Mouse (Mus musculus) kidney, adult 11 months (tissue): ENCODE measurements at regions not wholly inside any gene's neighbourhood (a gene's known extent, or its start where the extent isn't known, plus 50 kb on each side); places are given as distances from the start of the nearest gene placed in this dataset.
A peak's percentile ranks its signal among the peaks of the same experiment; 100 is the strongest.
"Not testable (repeated sequence)": the region's sequence is repeated elsewhere in the genome, so short reads cannot be mapped to it uniquely, and the experiment has no call there.

Source experiments
- DNase-seq: peaks from one replicate; pipeline ENCODE4 v3.0.0; 2022

DNA sequence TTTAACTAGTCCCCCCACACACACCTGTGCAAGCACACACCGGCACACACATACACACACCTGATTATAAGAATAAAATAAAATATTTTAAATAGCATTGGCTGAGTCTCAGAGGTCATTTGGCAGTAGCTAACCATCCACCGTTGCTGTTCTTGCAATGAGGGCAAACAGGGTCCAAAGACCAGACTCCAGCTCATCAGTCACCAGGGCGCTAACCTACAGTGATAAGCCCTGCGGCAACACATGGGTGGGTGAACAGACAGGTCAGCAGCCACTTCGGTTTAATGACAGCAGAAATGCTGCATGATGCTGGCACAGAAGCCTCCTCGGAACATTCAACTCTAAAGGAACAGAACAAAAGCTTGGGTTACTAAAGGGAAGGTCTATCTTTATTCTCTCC, 54.9 kb downstream of the Tas2r134 start:
- peak; percentile 35 for DNase-seq

DNA sequence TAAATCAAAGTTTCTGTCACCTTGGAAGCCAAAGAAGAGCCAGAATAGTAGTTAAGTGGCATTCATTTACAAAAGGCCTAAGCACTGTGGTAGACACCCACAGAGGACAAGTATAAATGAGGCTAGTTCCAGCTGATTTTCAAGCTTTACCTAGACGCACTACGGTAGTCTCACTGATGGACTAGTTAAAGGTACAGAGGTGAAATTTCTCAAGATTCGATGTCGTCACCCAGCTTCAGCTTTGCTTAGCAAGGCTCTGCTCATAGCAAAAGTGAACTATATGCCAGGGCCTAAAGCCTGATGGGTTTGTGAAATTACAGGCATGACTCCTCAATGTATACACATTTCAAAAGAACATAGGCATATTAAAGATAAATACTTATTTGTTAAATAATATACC, 55.4 kb downstream of the Tas2r134 start:
- DNase-seq = no peak

DNA sequence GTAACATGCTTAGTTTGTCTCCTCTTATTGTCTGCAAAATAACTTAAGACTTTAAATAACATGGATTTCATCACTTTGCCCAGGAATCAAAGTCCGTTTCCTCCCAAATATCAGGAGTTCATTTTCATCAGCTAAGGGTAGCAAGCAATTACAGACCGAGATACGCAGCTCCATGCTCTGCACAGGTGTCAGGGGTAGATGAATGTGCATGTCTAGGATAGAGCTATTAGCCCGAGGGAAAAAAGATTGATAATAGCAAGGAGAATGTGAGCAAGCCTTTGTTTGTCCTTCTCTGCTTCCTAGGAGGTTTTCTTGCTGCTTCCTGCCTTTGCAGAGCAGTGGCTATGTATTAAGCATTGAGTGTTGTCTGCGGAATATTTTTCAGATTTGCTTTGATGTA, 77.8 kb downstream of the Tas2r134 start:
- no peak for DNase-seq

DNA sequence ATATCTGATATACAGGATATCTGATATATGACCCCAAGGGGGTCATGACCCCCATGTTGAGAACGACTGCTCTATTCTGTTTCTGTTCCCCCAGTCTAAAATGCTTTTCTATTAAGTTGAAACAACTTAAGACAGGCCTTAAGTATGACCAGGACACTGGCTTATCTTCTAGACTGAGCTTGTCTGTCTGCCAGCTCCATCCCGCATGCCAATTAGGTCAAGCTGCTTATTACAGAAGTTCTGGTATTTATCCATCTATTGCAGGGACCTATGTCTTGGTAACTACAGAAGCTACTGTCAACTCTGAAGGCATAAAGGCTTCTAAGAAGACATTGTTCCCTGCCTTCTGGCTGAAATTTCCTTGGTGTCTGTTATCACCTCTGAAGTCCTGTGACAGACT, 81.4 kb downstream of the Tas2r134 start:
- no peak for DNase-seq

DNA sequence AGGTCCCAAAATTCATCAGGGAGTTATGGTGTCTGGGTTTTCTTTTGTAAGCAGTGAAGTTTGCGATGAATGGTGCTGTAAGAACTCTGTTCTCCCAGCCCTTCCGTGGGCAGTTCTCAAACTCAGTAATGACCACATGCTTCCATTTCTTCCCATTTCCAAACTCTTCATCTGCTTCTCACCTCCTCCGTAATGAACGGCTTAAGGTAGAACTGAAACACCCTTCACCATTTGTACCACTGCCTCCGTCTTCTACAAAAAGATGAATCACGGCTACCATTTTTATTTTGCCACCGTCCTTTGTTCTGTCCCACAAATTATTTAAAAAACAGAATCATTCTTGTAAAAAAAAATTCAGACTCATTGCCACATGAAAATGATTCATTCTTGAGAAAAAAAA, 85.3 kb downstream of the Tas2r134 start:
- no peak for DNase-seq

DNA sequence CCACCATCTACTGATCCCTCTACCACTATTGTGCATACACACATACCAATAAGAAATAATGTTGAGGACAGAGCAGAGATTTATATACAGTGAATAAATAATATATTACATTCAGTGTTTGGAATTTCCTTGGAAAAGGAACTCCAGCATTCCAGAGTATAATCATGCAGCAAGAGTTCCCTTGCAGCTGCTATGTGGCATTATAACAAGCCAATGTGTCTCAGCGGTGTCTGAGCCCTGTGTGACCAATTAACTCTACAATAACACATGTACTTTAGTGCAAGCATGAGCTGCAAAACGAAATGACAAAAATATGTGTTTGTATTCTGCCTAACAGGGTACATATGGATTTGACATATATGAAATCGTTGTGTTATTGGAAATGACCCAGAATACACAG, 103.5 kb downstream of the Tas2r134 start:
- no peak for DNase-seq

DNA sequence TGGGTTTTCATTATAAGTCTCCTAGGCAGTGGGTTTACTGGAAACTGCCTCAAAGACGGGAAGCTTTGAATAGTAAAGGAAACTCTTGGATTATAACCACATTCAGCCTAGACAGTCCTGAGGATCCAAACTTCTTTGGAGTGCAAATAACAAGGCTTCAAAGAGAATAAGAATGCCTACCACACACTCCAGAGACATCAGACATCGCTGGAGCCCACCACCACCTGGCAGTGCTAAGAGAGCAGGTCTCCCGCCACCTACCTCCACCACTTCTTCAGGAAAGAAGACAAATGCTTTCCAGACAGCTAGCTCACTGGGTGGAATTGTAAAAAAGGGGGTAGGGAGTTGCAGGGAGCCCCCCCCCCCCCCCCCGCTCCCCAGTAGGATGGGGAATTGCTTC, 104.4 kb downstream of the Tas2r134 start:
- DNase-seq = no peak

DNA sequence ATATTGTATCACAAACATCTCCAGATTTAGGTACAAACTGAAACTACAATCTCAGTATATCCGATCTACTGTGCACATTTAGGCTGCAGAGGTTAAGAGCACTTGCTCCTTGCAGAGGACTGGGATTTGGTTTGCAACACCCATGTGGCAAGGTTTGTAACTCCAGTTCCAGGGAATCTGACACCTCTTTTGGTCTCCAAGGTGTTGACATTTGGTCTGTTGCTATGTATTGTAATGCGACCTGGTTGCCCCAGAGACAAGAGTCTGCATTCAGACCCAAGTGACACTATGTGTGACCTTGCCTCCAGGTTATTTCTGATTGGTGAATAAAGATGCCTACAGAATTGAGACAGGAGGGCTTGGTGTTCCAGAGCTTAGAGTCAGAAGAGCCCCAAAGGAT, 105.0 kb downstream of the Tas2r134 start:
- DNase-seq = no peak

DNA sequence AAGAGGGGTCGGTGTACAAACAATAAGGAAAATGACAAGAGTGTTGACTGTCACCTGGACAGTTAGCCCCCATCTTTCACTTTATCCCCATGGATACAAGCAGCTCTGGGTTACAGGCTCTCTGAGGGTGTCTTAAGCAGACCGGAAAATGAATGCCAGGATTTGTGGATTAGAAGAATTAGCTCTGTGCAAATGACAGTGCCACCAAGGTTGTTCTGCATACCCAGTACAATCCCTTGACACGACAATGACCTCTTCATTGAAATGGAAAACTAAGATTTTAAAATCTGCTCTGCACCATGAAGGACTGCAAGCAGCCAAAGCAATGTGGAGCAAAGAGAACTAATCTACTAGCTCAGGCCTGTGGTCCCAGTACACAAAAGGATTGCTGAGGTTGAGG, 105.9 kb downstream of the Tas2r134 start:
- no peak for DNase-seq

DNA sequence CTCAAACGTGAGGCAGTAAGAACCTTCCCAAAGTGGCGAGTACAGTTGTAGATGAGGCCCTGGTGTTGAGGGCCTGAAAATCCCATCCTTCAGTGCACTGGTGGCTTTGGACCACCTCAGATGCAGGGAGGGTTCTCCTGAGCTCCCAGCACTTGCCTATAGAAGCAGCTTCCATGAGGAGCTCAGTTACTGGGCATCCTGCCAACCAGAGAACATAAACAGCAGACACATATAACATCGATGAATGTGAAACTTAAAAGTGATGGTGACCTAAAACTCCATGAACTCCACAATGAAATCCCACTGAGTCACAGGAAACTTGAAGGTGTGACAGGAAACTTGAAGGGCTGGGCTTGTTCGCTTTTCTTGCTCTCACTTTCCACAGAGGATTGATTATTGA, 109.1 kb downstream of the Tas2r134 start:
- no peak for DNase-seq

DNA sequence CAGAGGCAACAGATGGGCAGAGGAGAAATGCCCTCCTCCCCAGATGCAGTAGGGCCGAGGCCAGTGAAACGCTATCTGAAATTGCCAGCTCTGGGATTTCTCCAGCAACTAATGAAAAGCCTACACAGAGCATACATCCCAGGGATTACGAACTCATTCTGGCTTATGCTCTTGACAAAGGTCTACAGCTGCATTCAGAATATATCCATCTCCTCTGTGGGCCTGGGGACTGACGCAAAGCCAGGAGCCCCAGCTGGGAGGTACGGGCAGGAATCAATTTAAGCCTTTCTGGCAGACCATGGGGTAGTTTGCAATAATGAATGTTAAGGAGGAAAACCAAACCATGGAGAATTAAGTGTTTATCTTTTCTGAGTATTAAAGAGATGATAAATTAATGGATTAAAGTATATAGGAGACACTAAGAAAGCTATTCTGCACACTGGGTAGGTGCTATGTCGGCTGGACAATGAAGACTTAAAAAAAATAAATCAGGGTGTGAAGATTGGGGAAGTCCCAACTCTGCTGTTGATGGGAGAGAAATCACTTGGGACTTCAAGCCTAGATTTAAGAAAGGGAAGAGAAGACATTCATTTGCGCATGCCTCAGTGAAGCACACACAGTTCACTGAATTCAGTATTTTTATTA, 120.5 kb downstream of the Tas2r134 start:
- DNase-seq = no peak

DNA sequence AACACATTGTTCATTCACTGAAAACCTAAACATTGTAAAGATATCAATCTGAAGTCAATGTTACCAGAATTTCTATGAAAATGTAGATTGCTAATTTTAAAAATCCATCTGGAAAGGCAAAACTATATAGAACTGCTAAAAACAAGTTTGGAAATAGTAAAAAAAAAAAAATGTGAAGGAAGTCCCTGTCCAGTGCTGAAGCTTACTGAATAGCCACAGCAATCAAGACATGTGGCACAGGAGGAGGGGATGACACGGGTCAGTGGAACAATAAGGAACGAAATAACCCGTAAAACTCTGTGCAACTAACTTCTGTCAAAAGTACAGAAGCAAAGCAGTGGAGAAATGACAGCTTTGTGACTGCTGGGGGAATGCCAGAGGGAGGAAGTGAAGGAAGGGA, 121.9 kb downstream of the Tas2r134 start:
- DNase-seq = no peak

DNA sequence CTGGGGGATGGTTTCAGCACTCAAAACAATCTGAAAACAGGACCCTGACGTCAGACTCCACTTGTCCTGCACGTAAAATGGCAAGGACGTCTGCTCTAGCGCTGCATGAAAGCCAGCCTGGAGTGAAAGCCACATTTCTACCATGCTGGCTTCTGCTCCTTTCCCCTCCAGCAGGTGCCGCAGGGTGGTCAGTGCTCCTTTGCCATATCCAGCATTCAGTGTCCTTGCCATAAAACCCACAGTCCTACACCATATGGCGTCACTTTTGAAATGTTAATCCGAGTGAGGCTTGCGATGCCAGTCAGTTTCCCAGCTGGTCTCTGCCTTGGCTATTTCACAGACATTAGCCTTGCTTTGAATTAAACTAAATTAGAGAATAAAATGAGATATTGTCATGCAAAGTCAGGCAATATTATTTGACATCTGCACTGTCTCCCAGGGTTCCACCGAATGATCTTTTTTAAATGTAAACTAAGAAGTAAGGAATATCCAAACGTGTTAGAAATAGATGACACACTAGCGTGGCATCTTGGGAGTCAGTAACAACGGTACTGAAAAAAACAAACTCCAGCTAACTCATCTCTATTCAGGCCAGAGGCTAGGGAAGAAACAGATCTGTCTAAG, 125.7 kb downstream of the Tas2r134 start:
- DNase-seq = no peak

DNA sequence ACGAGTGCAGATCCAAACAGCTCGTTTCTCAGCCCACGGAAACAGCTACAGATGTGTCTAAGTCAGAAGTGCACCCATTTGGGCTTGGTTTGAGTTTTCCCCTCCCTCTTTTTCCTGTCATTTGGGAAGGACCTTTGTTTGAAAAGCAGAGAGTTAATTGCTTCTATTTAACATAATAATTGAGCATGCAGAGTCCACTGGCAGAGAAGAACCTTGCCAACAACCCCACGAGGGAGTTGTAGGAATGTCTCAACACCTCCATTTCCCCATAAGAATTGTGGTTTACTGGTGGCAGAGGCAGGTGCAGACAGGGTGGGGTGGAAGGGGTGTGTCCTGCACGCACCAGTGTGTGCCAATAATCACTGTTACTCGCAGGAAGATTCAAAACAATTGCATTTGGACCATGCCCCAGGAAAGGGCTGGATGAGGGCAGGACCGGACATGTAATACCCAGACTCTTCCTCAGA, 126.3 kb downstream of the Tas2r134 start:
- DNase-seq = no peak

DNA sequence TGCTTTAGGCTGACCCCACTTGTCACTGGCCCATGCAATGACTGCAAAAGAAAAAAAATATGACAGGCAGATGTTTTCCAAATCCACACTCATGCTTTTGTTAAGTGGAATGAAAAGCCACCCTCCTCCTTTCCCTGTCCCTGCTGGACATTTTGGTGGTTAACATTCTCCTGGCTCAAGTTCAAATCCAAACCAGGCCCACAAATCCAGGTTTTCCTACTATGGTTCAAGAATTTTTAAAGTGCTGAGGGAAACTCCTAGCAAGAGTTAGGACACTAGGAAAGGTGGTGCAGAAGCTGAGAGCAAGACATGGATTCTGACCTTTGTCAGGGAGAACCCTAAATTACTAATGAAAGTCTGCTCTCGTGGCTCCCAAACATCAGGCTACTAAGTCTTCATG, 130.1 kb downstream of the Tas2r134 start:
- DNase-seq = no peak

DNA sequence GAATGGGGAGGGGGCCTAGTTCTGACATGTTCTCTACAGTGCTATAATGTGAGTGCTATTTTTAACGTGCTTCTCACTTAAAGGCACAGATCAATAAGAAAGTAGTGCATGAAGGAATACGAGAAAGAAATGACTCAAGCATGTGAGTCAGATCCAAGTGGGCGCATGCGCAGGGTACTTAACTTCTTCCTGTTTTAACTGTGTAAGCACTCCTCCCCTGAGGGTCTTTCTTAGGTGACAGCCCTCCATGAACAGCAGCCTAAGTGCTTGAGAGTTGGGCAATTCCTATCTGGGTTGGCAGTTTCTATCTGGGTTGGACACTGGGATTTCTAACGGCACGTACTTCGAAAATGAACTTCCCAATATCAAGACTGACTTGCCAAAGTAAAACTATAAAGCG, 130.8 kb downstream of the Tas2r134 start:
- DNase-seq = no peak

DNA sequence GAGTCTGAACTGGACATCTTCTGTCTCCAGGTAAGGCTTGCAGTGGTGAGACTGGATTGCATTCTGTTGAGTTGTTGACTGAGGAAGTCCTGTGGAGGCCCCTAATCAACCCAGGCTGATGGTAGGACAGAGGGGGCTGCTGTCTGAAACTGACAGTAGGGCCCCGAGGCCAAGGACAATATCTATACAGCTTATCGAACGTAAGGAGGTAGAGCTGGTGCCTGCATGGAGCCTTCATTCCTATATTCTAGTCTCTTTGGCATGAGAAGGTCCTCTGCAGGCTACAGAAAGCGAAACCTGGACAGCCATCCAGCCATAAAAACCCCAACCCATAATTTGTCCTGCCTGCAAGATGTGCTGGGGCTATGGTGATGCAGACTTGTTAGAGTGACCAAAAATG, 135.6 kb downstream of the Tas2r134 start:
- DNase-seq = no peak

DNA sequence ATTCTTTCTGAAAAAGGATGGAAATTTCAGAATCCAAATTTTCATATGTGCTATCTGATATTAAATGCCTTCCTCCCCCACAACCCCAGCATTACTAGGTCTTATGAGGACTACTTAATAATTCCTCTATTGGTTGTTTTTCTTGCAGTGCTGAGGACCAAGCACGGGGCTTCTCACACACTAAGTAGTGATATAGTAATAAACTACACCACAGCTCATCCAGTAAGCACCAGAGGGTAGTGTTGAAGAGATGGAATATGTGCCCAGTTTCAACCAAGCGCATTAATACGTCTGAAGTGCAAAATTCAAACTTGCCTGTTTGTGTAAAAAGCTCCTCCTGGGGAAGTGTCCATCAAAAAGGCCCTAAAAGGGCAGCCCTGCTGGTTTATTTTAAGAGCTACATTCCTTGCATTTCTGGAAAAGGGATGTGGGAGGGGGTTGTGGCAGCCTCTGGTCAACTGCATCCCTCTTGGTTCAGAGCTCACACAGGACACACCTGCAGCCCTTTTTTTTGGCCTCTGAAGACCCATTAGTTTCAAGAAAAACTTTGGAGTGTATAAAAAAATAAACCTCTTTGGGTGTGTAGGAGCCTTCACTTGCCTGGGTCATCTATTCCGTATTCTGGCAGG, 140.3 kb downstream of the Tas2r134 start:
- no peak for DNase-seq

DNA sequence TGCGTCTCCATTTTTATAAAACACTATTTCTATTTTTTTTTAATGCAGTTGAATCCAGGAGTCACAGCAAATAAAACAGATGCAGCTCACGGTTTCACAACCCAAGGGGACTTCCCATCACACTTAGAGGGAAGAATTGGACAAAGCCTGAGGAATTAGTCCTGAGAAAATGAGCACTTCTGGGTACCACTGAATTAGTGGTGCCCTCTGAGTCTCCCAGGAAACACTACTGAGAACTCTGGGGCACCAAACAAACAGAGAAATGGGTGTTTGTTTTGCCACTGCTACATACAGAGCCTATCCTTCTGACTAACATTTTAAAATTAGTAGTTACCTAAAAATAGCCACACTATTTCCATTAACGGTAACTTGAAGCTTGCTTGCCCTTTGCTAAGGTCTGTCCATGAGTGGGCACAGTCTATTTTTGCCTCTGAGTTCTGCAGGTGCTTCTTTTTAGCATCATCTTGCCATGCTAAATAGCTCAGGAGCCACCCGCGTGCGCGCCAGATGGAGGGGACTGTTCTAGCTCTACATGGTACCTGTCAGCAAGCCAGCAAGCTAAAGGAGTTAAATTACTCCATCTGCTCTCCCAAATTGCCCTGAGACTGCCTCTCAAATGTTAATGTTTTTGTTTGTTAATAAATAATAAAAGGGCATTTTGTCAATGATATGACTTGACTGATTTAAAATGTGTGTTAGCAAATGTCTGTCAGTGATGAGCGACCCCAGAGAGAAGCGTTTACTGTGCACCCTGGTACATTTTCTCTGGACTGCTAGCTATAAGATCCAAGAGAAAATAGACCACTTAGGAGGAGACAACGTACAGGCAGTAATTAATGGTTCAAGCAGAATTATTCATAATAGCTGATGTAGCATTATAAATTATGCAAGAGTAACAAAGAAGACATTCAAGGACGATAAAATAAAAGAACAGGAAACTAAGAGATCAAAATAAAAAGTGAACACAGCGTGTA, 141.3 kb downstream of the Tas2r134 start:
- no peak for DNase-seq

DNA sequence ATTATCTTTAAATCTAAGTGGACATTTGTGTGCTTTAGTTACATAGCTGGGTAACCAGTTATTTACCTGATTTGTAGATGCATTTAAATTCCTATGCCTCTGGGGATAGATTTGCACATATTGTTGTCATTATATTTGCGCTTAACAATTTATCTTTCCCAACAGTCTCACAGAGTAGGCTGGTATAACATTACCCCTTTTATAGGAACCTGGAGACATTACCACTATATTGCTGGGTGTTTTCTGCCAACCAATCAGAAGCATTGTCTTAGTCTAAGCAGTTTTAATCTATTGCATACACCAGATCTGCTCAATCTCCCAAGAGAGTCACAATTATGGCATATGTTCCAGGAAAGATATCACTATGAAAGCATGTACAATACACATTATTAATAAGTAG, 149.8 kb downstream of the Rbm43 start:
- no peak for DNase-seq

DNA sequence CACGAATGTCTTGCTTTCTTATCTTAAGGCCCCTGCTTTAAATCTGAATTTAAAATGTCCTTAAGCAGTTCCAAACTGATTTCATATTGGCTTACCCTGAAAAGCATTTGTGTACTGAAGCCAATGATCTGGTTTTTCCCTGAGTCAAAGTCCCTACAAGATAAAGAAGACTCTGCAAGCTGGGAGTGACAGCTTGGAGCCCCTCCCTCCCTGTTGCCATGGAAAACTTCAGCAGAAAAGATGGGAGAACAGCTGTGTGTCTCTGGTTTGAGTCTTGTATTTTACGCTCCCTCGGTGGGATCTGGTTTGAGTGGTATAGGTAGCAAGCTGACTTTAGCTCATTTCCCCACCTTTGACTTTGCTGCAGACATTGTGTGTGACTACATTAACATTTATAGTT, 146.1 kb downstream of the Rbm43 start:
- no peak for DNase-seq

DNA sequence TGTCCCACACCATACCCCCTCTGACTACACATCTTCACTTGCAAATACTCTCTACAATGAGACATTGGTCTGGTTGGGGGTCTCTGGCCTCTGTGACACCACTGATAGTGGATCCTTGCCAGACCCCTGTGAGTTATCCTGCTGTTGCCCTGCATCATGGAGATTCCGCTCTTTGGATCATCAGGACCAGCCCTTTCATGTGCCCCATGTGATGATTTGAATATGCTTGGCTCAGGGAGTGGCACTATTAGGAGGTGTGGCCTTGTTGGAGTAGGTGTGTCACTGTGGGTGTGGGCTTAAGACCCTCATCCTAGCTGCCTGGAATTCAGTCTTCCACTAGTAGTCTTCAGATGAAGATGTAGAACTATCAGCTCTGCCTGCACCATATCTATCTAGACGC, 141.7 kb downstream of the Rbm43 start:
- DNase-seq = not testable (repeated sequence)

DNA sequence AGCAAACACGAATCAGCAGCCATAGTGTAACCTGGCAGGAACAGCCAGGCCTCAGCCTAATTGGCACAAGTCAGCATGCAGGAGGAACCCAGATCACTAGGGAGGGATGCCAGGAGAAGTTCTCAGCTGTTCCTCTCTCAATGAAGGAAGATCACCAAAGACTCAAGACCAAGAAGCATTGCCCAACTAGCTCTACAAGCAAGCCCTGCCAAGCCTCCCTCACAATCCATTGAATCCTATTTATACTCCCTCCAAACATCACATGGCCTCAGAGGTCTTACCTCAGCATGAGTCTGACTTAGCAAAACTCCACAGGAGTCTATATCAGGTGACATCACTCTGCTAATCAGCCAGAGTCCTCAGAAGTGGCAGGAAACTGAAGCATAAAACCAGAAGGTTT, 135.1 kb downstream of the Rbm43 start:
- no peak for DNase-seq
